Mouse (Mus musculus): Measurements from ENCODE around the gene 1500011B03Rik. TPM values are rescaled to one million over a fixed set of nuclear protein-coding genes. Genes with fewer than 3 reads are reported as not detected.
"Not testable (repeated sequence)": the region's sequence is repeated elsewhere in the genome, so short reads cannot be mapped to it uniquely, and the experiment has no call there.

1500011B03Rik gene
- total and polyA plus RNA-seq, 3 experiments, result 47.7 to 75.2 TPM; not detected in 1

DNA sequence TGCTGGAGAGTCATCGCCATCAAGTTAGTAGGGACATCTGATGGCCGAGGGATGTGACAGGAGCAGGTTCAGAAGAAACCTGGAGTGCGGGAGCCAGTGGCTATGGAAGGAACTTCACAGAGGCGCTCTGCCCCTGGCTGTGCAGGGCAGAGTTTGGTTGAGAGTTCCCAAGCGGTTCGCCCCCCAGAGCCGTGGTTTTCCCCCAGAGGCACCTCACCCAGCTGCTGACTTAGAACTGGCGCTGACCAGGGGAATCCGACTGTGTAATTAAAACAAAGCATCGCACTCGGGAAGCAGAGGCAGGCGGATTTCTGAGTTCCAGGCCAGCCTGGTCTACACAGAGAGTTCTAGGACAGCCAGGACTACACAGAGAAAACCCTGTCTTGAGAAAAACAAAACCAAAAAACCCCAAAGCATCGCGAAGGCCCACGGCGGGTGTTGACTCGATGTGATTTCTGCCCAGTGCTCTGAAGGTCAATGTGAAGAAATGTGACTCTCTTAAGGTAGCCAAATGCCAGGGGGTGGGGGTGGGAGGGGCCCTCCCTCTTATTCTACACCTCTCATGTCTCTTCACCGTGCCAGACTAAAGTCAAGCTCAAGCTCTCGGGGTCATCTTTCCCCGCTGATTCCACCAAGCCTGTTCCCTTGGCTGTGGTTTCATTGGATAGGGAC, 28.4 kb upstream of the 1500011B03Rik start:
- no peak for TF ChIP-seq GATA1 (IDR thresholded peaks at IDR 0.05; ENCODE audit: low read depth, low read length)
- no peak for TF ChIP-seq CHD2 (IDR thresholded peaks at IDR 0.05; ENCODE audit: low read length)
- H3K9me3 ChIP-seq (replicated peaks; ENCODE audit: insufficient read depth, low read length), result no peaks in the 10 kb centered on the region

GRCm38 (mm10) chr5:114844371-114844770, 21.1 kb upstream of the 1500011B03Rik start:
- not testable (repeated sequence) for DNase-seq (ENCODE audit: low read depth, low spot score); H3K27me3 ChIP-seq (ENCODE audit: control insufficient read depth in 1 of 2, insufficient read depth in 2 of 2, low read length in 2 of 2); H3K9ac ChIP-seq (ENCODE audit: control insufficient read depth, low read depth, low read length, poor library complexity, severe bottlenecking)

More for the DNA sequence above, 28.4 kb upstream of the 1500011B03Rik start:
- Histone ChIP-seq H3K36me3 (ENCODE audit: control insufficient read depth in 1 of 2, insufficient read depth in 2 of 2, low read length in 2 of 2) (no peaks in the 10 kb centered on the region), H3K27ac (ENCODE audit: control insufficient read depth, low read depth, low read length) (no peak overlapping the region), H3K27me3 (ENCODE audit: control insufficient read depth in 1 of 2, insufficient read depth in 2 of 2, low read length in 2 of 2) (no peaks in the 10 kb centered on the region; a peak in 1 of 4 replicates), H3K79me2 (ENCODE audit: control insufficient read depth, insufficient read depth, low read length, poor library complexity) (no peaks in the 10 kb centered on the region), H3K4me1 (ENCODE audit: control insufficient read depth in 1 of 2, insufficient read depth in 2 of 2, low read length in 2 of 2) (no peaks in the 10 kb centered on the region), H3K9ac (ENCODE audit: control insufficient read depth, low read depth, low read length, poor library complexity, severe bottlenecking) (no peak overlapping the region), H3K4me3 (ENCODE audit: control insufficient read depth in 1 of 2, insufficient read depth in 1 of 2, low read depth in 2 of 2, low read length in 2 of 2) (no peak overlapping the region)
- no peak for DNase-seq (ENCODE audit: low read depth, low spot score)

GRCm38 (mm10) chr5:114842674-114843073, 19.4 kb upstream of the 1500011B03Rik start:
- Histone ChIP-seq H3K27me3 (ENCODE audit: control insufficient read depth in 1 of 2, insufficient read depth in 2 of 2, low read length in 2 of 2) (peaks cover 0 to 4% of the 10 kb centered on the region in 2 experiments; a peak in 3 of 4 replicates), H3K36me3 (ENCODE audit: control insufficient read depth in 1 of 2, insufficient read depth in 2 of 2, low read length in 2 of 2) (no peaks in the 10 kb centered on the region), H3K9me3 (replicated peaks; ENCODE audit: insufficient read depth, low read length) (no peaks in the 10 kb centered on the region), H3K9ac (ENCODE audit: control insufficient read depth, low read depth, low read length, poor library complexity, severe bottlenecking) (no peak overlapping the region), H3K79me2 (ENCODE audit: control insufficient read depth, insufficient read depth, low read length, poor library complexity) (no peaks in the 10 kb centered on the region), H3K27ac (ENCODE audit: control insufficient read depth, low read depth, low read length) (no peak overlapping the region), H3K4me1 (ENCODE audit: control insufficient read depth in 1 of 2, insufficient read depth in 2 of 2, low read length in 2 of 2) (no peaks in the 10 kb centered on the region), H3K4me3 (ENCODE audit: control insufficient read depth in 1 of 2, insufficient read depth in 1 of 2, low read depth in 2 of 2, low read length in 2 of 2) (no peak overlapping the region)
- DNase-seq (ENCODE audit: low read depth, low spot score), result no peak
- TF ChIP-seq SIN3A (IDR thresholded peaks at IDR 0.05; ENCODE audit: low read length) (no peak), MAFK (IDR thresholded peaks at IDR 0.05; ENCODE audit: borderline replicate concordance, low read depth, low read length) (no peak), TBP (IDR thresholded peaks at IDR 0.05; ENCODE audit: low read depth, low read length) (no peak), TCF12 (IDR thresholded peaks at IDR 0.05; ENCODE audit: low read depth, low read length) (no peak), GABPA (IDR thresholded peaks at IDR 0.05; ENCODE audit: low read depth, low read length) (no peak), POLR2A (IDR thresholded peaks at IDR 0.05; ENCODE audit: control insufficient read depth in 1 of 2, insufficient read depth in 1 of 2, low read depth in 1 of 2, low read length in 2 of 2, poor library complexity in 1 of 2) (no peak), NELFE (IDR thresholded peaks at IDR 0.05; ENCODE audit: low read depth, low read length) (no peak), CHD1 (IDR thresholded peaks at IDR 0.05; ENCODE audit: low read depth, low read length) (no peak), ELF1 (IDR thresholded peaks at IDR 0.05; ENCODE audit: low read depth, low read length) (no peak), MAZ (IDR thresholded peaks at IDR 0.05; ENCODE audit: low read depth, low read length) (no peak), MYC (IDR thresholded peaks at IDR 0.05; ENCODE audit: low read depth, low read length) (no peak), TAL1 (IDR thresholded peaks at IDR 0.05; ENCODE audit: low read length) (no peak), POLR2AphosphoS2 (IDR thresholded peaks at IDR 0.05; ENCODE audit: low read length) (no peak), MEF2A (IDR thresholded peaks at IDR 0.05; ENCODE audit: extremely low read depth, insufficient replicate concordance, low read depth, low read length, poor library complexity, severe bottlenecking) (no peak), HCFC1 (IDR thresholded peaks at IDR 0.05; ENCODE audit: low read depth, low read length) (no peak), MYB (IDR thresholded peaks at IDR 0.05; ENCODE audit: low read depth, low read length) (no peak), CTCF (IDR thresholded peaks at IDR 0.05 in 2 of 3, conservative IDR thresholded peaks at IDR 0.05 in 1 of 3; ENCODE audit: control insufficient read depth in 1 of 3, insufficient read depth in 1 of 3, low read depth in 2 of 3, low read length in 3 of 3, poor library complexity in 1 of 3, severe bottlenecking in 1 of 3) (no peak)

More at GRCm38 (mm10) chr5:114844371-114844770, 21.1 kb upstream of the 1500011B03Rik start:
- H3K27ac ChIP-seq (ENCODE audit: control insufficient read depth, low read depth, low read length); H3K79me2 ChIP-seq (ENCODE audit: control insufficient read depth, insufficient read depth, low read length, poor library complexity); H3K4me3 ChIP-seq (ENCODE audit: control insufficient read depth in 1 of 2, insufficient read depth in 1 of 2, low read depth in 2 of 2, low read length in 2 of 2); H3K4me1 ChIP-seq (ENCODE audit: control insufficient read depth in 1 of 2, insufficient read depth in 2 of 2, low read length in 2 of 2); H3K36me3 ChIP-seq (ENCODE audit: control insufficient read depth in 1 of 2, insufficient read depth in 2 of 2, low read length in 2 of 2); H3K9me3 ChIP-seq (replicated peaks; ENCODE audit: insufficient read depth, low read length): not testable (repeated sequence)

GRCm38 (mm10) chr5:114842155-114842554, 18.9 kb upstream of the 1500011B03Rik start:
- H3K27me3 ChIP-seq (ENCODE audit: control insufficient read depth in 1 of 2, insufficient read depth in 2 of 2, low read length in 2 of 2); H3K36me3 ChIP-seq (ENCODE audit: control insufficient read depth in 1 of 2, insufficient read depth in 2 of 2, low read length in 2 of 2); DNase-seq (ENCODE audit: low read depth, low spot score); H3K27ac ChIP-seq (ENCODE audit: control insufficient read depth, low read depth, low read length); H3K9ac ChIP-seq (ENCODE audit: control insufficient read depth, low read depth, low read length, poor library complexity, severe bottlenecking); H3K4me1 ChIP-seq (ENCODE audit: control insufficient read depth in 1 of 2, insufficient read depth in 2 of 2, low read length in 2 of 2); H3K79me2 ChIP-seq (ENCODE audit: control insufficient read depth, insufficient read depth, low read length, poor library complexity); H3K4me3 ChIP-seq (ENCODE audit: control insufficient read depth in 1 of 2, insufficient read depth in 1 of 2, low read depth in 2 of 2, low read length in 2 of 2); H3K9me3 ChIP-seq (replicated peaks; ENCODE audit: insufficient read depth, low read length): not testable (repeated sequence)

Data from MEL (cell line).